In genomic region chr10:53432794-53433193, GRCm38 (mm10) we compare ENCODE assay signal across 18 mouse cellular contexts. TPM values are rescaled to one million over a fixed set of nuclear protein-coding genes. Genes with fewer than 3 reads are reported as not detected.
A peak's percentile ranks its signal among the peaks of the same experiment; 100 is the strongest.
DNase-seq lines count a peak whose midpoint lies in the region; TF ChIP-seq lines count a peak whose summit lies in the region.
"Had no signal": no experiment of that assay in that cellular context is flagged by ENCODE, and none has a peak within 500 bp of the region (broad histone marks: within the 10 kb centered on the region; RNA-seq: fewer than 3 reads in every experiment).

No protein-coding gene starts in this region.

- peaks cover 31 to 33% of the 10 kb centered on the region in 2 experiments for H3K4me1 ChIP-seq in MEL (ENCODE audit: control insufficient read depth in 1 of 2, insufficient read depth in 2 of 2, low read length in 2 of 2)

- peak; percentile 11 for DNase-seq in heart, adult 11 months
- DNase-seq in heart, adult 9 months (ENCODE audit: low spot score in 2 of 2) = no peak
- no peak for DNase-seq in MEL (ENCODE audit: low read depth, low spot score)
- no peak for DNase-seq in spleen, postnatal 4 days (ENCODE audit: low spot score in 2 of 2)
- DNase-seq: adrenal gland, adult 2 months; adrenal gland, adult 8-10 months; adrenal gland, postnatal 10 days; adrenal gland, postnatal 14 days; adrenal gland, postnatal 25 days; adrenal gland, postnatal 36 days; B cell, adult 2 months; cerebellum, adult 11 months; cerebellum, adult 11-12 months; cerebellum, adult 18-20 months; cerebellum, adult 2 months had no signal

- no peak for TF ChIP-seq POLR2A in MEL (IDR thresholded peaks at IDR 0.05; ENCODE audit: control insufficient read depth in 1 of 2, insufficient read depth in 1 of 2, low read depth in 1 of 2, low read length in 2 of 2, poor library complexity in 1 of 2)

- no peaks in the 10 kb centered on the region for H3K27me3 ChIP-seq in MEL (ENCODE audit: control insufficient read depth in 1 of 2, insufficient read depth in 2 of 2, low read length in 2 of 2)
- H3K27me3 ChIP-seq: CH12.LX, Patski had no signal

- peak; percentile 39 to 50; a peak in 3 of 4 replicates for TF ChIP-seq EP300 in MEL (IDR thresholded peaks at IDR 0.05; ENCODE audit: low read depth in 1 of 2, low read length in 2 of 2)

- TF ChIP-seq CTCF in MEL (IDR thresholded peaks at IDR 0.05 in 2 of 3, conservative IDR thresholded peaks at IDR 0.05 in 1 of 3; ENCODE audit: control insufficient read depth in 1 of 3, insufficient read depth in 1 of 3, low read depth in 2 of 3, low read length in 3 of 3, poor library complexity in 1 of 3, severe bottlenecking in 1 of 3) = no peak

- no peak overlapping the region for H3K4me3 ChIP-seq in MEL (ENCODE audit: control insufficient read depth in 1 of 2, insufficient read depth in 1 of 2, low read depth in 2 of 2, low read length in 2 of 2)

- H3K9me3 ChIP-seq in MEL (replicated peaks; ENCODE audit: insufficient read depth, low read length) = no peaks in the 10 kb centered on the region
- H3K9me3 ChIP-seq: G1E had no signal

- H3K79me2 ChIP-seq in MEL (ENCODE audit: control insufficient read depth, insufficient read depth, low read length, poor library complexity) = no peaks in the 10 kb centered on the region

- no peak overlapping the region for H3K27ac ChIP-seq in MEL (ENCODE audit: control insufficient read depth, low read depth, low read length)

- no peak for TF ChIP-seq RAD21 in MEL (IDR thresholded peaks at IDR 0.05; ENCODE audit: low read depth, low read length)

- H3K9ac ChIP-seq in MEL (ENCODE audit: control insufficient read depth, low read depth, low read length, poor library complexity, severe bottlenecking) = no peak overlapping the region

- peaks cover 0 to 42% of the 10 kb centered on the region in 2 experiments; a peak in 2 of 4 replicates for H3K36me3 ChIP-seq in MEL (ENCODE audit: control insufficient read depth in 1 of 2, insufficient read depth in 2 of 2, low read length in 2 of 2)
- H3K36me3 ChIP-seq: G1E had no signal

TF ChIP-seq in MEL, 35 proteins besides CTCF, POLR2A, EP300 and RAD21:
- TF ChIP-seq GATA1 (IDR thresholded peaks at IDR 0.05; ENCODE audit: low read depth, low read length) (no peak), USF1 (IDR thresholded peaks at IDR 0.05; ENCODE audit: low read depth, low read length) (no peak), SIN3A (IDR thresholded peaks at IDR 0.05; ENCODE audit: low read length) (no peak), TCF12 (IDR thresholded peaks at IDR 0.05; ENCODE audit: low read depth, low read length) (no peak), MAFK (IDR thresholded peaks at IDR 0.05; ENCODE audit: borderline replicate concordance, low read depth, low read length) (peak; percentile 85), UBTF (IDR thresholded peaks at IDR 0.05; ENCODE audit: borderline replicate concordance, insufficient read depth, low read depth, low read length) (no peak), MAZ (IDR thresholded peaks at IDR 0.05; ENCODE audit: low read depth, low read length) (no peak), NRF1 (IDR thresholded peaks at IDR 0.05; ENCODE audit: insufficient read depth, low read depth, low read length, poor library complexity, severe bottlenecking) (no peak), TBP (IDR thresholded peaks at IDR 0.05; ENCODE audit: low read depth, low read length) (no peak), HCFC1 (IDR thresholded peaks at IDR 0.05; ENCODE audit: low read depth, low read length) (no peak), KAT2A (conservative IDR thresholded peaks at IDR 0.05; ENCODE audit: low read depth, low read length) (no peak), MYC (IDR thresholded peaks at IDR 0.05; ENCODE audit: low read depth, low read length) (no peak), USF2 (IDR thresholded peaks at IDR 0.05; ENCODE audit: borderline replicate concordance in 1 of 2, insufficient read depth in 1 of 2, low read depth in 1 of 2, low read length in 2 of 2) (no peak), ETS1 (IDR thresholded peaks at IDR 0.05; ENCODE audit: low read depth, low read length) (0 out of 2 replicates have a peak, but pooled peaks have one; percentile 46), ZNF384 (IDR thresholded peaks at IDR 0.05; ENCODE audit: low read depth, low read length) (peak; percentile 77)

RNA-seq across cellular contexts. Expression of gene Cep85l, which starts 53.0 kb away (rescaled TPM):
- total RNA-seq in MEL (2012; rRNA removed) = 2.1 and 2.2 TPM in 2 replicates
- 10 to 100 TPM in 1 of 2 experiments, 1 to 10 TPM in 1; 3.0 to 43.1 TPM for polyA plus RNA-seq in MEL (2012; ENCODE audit: insufficient read depth in 1 of 2, insufficient read length in 2 of 2, low read depth in 1 of 2, low replicate concordance in 2 of 2, missing spikeins in 1 of 2)
- polyA plus RNA-seq: G1E had no signal
